Mouse (Mus musculus): ENCODE data around the gene Lhx2. TPM values are rescaled to one million over a fixed set of nuclear protein-coding genes. Genes with fewer than 3 reads are reported as not detected.
A peak's percentile ranks its signal among the peaks of the same experiment; 100 is the strongest.

Gene Lhx2
- total RNA-seq, 4 experiments from 2014 or later: 55.7 to 61.8 (median 58.4) TPM

DNA sequence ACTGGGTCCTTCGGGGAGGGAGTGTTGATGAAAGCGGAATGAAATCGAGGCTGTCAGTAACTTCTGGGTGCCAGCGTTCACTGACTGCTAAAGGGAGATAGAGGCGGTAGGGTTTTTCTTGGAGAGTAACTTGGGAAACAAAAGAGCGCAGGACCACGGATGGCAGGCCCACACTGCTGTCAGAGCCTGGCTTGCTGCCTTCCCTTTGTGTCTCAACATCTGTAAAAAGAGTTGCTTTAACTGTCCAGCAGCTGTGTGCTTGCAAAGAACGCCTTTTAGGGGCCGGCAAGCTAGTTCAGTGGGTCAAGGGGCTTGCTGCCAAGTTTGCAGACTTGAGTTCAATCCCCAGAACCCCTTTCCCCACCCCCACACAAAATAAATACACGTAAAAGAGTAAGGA, 20.1 kb downstream of the Lhx2 start:
- DNase-seq (ENCODE audit: low spot score in 2 of 2): no peak

- no peak for DNase-seq (ENCODE audit: low spot score in 2 of 2)
Measured at GRCm38 (mm10) chr2:38359811-38360210, 20.7 kb downstream of the Lhx2 start.

- DNase-seq (ENCODE audit: low spot score in 2 of 2): no peak
Measured at GRCm38 (mm10) chr2:38366222-38366621, 27.1 kb downstream of the Lhx2 start.

DNA sequence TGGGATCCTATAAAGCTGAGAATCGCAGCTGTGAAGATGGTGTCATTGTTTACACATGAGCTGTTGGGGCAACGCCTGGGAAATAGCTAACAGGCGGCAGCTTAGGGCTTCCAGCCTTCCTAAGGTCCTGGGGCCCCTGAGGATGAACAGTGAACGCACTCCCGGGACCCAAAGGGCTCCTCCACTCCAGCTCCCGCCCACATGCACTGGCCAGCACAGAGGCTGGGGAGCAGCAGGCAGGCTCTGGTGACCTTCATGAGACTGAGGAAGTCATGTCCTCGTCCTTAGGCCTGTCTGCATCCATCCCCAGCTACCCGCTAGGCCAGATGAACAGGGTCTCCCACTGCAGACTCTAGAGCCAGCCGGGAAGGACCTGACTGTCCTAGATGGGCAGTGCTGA, 27.9 kb downstream of the Lhx2 start:
- DNase-seq (ENCODE audit: low spot score in 2 of 2): no peak

DNA sequence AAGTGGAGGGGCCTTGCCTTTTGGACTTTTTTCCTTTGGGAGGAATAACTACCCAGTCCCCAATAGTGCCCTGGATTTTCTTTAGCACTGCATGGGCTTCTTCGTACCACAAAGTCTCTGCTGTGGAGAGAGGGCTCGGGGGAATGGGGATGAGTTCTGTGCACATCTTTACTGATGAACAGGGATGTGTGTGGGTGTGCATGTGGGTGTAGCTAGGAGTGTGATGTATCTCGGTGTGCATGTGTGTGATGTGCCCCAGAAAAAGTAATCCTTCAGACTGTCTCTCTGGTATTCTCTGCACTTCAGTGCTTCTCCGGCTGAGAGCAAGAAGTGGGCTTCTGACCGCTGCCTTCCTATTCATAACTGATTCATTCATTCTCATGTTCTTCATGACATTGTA, 28.8 kb downstream of the Lhx2 start:
- peak in 1 of 2 experiments; percentile 54 for DNase-seq (ENCODE audit: low spot score in 2 of 2)

DNA sequence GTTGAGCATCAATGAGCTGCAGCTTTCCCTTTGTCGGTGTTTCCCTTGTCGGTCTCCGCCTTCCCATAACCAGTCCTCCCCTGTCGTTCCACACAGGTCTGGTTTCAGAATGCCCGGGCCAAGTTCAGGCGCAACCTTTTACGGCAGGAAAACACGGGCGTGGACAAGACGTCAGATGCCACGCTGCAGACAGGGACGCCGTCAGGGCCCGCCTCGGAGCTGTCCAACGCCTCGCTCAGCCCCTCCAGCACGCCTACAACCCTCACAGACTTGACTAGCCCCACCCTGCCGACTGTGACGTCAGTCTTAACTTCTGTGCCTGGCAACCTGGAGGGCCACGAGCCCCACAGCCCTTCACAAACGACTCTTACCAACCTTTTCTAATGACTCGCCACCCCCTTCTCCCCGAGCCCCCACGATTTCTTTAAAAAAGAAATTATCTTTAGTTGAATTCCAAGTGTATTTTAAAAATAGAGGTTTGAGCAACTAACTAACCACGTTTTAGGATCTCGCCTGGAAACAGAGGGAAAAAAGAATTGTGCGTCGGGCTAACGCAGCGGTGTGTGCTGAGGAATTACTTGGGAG, 29.8 kb downstream of the Lhx2 start:
- DNase-seq (ENCODE audit: low spot score in 2 of 2): no peak

DNA sequence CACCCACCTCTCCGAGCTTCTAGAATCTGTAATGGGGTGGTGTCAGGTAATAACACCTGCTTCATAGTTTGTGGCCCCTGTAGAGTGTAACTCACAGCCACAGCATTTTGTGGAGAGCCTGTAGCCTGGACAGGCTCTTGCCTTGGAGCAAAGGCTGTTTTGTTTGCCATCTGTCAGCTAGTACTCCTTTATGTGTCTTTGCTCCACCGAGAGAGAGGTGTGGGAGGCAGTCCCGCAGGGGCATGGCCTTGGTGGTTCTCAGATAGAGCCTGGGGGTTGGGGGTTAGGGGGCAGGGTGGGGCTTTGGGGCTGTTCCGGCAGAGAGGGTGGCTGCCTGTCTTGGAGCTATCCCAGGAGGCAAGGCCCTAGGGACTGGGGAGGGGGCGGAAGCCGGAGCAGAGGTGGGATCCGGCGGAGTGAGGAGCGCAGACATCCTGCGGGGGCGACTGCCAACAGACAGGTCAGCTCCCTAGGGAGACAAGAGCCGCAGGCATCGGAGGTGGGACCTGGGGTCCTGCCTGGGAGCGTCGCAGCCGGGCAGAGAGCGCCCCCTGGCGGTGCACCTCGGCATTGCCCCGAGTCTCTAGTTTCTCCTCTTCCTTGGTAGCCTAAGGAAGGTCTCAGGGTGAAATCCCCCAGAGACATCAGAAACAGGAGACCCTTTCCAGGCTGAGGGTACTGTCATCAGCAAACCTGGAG, 36.7 kb downstream of the Lhx2 start:
- no peak for DNase-seq (ENCODE audit: low spot score in 2 of 2)

DNA sequence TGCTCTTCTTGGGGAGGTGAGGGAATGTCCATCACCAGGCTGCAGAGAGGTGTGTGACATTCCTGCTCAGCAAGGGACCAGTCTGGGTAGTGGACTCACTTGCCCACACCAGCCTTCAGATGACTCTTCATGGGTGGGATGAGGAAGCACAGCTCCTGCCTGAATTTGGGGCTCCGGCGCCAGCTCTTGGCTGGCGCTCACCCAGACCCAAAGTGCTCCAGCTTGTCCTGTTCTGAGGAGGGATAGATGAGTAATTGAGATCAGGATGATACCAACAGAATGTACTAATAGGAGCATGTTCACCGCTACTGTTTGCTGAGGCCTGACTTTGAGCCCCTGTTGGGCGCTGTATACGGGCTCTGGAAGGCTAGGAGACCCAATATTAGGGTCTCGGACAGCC, 38.2 kb downstream of the Lhx2 start:
- no peak for DNase-seq (ENCODE audit: low spot score in 2 of 2)

- DNase-seq (ENCODE audit: low spot score in 2 of 2): no peak
Measured at GRCm38 (mm10) chr2:38378346-38378745, 39.3 kb downstream of the Lhx2 start.

DNA sequence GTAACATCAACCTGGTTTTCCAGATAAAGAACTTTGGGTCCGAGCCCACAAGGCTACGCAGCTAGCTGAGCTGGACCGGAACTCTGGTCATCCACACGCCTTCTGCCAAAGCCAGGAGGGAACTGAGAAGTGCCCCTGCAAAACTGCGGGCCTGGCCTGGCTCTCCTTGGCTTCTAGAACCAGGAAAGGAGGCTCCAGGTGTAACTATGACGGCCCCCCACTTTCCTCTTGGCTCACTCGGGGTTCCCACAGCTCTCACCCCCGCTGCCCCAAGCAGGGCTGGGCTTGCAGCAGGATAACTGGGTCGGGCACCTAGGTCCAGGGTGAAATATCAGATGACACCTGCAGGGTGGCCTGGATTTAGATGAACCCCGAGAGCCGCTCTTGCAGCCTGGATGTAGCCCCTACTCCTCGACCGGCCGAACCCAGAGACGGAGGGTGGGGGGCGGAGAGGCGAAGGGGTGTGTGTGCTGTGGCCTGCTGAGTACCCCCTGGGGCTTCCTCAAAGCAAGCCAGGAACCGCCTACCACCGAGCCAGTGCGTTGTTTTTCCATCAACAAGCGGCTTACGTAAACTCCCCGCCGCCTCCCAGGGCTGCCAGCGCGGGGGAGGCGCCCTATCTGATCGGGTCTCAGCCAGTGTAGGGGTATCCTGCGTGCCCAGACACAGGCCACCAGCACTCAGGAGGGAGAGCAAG, 39.9 kb downstream of the Lhx2 start:
- no peak for DNase-seq (ENCODE audit: low spot score in 2 of 2)

DNA sequence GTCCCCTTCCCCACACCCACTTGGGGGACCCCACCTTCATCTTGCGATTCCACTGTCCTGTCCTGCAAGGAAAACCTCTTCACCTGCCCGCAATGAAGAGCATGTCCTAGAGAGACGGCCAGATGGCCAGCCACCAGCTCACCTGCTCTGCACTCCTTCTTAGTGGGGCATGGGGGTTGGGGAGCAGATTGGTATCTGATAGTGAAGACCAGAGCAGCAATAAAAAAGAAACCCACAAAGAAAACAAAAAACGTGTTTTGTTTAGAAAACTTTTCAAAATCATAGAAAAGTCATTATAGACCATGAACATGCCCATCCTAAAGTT, 40.4 kb downstream of the Lhx2 start:
- DNase-seq (ENCODE audit: low spot score in 2 of 2): no peak

- no peak for DNase-seq (ENCODE audit: low spot score in 2 of 2)
Measured at GRCm38 (mm10) chr2:38380136-38381083, 41.3 kb downstream of the Lhx2 start.

DNA sequence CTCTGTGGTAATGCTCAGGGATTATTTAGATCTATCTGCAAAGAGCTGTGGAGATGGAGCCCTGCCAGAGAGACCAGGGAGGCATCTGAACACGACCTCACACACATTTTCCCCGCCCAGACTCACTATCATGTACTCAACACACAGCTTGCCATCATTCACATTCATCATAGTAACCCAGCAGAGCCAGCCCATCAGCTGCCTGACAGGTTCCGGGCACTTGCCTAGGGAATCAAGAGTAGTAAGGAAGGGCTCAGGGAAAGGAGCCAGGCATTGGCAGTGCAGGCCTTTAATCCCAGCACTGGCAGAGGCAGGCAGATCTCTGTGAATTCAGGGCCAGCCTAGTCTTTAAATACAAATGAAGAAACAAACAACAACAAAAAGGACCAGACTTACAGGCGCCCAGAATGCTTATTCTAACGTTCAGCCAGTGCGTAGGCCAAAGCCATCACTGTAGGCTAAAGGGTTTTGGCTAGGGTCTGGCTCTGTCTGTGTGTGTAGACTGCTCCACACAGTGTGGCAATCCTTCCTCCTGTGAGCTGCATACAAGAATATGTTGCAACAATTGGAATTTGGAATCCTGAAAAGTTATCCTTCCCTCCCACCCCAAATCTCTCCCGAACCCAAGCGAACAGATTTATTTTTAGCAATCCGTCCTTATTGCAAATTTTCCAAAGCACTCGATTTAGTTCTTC, 48.6 kb downstream of the Lhx2 start:
- DNase-seq (ENCODE audit: low spot score in 2 of 2): no peak

DNA sequence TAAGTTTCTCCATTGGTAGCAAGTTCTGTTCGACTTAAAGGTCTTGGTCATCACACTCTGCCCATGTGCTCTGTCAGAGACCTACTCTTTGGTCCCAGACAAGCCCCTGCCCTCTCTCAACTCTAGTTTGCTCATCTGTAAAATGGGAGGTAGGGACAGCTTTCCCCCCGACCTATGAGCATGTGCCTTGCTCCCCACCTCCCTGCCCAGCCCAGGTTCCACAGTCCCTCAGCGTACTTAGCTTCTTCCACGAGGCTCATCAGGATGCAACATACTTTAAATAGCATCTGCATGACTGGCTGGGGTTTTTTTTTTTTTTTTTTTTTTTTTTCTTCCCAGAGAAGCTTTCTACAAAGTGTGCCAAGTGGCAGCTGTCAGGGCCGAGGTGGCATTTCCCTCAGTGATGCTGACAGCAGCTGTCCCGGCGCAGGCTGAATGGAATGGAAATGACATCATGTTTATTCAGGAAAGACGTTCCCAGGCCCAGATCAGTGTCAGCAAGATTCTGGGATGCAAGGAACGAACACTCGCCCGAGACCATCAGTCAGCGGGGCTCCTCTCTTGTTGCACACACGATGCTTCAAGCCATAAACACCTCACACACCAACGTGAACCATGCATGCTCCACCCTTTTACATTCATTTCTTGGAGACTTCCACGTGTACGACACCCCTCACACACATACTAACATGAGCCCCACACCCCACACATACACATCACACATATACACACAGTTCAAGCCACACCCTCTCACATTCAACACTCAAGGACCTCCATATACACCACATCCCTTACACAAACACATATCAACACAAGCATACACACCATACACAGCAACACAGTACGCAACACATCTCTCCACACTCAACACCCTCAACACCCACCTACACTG, 56.1 kb downstream of the Lhx2 start:
- DNase-seq (ENCODE audit: low spot score in 2 of 2): peak in 1 of 2 experiments; percentile 58

- DNase-seq (ENCODE audit: low spot score in 2 of 2): no peak
Measured at GRCm38 (mm10) chr2:38395869-38396236, 56.8 kb downstream of the Lhx2 start.

DNA sequence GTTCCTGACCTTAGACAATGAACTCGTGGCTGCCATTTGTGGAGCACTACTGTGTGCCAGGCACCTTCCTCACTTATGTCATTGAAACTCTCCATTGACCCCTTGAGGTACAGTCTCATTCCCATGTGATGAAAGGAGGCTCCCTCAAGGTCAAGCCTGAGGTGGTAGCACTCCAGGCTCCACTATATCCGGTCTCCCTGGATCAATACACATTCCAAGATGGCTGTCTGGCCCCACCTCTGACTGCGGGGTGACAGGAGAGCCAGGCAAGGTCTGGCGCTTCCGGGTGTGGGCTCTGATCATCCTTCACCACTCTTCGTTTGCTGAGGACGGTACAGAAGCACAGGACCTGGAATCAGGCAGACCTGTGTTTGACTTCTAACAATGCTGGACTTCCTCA, 58.2 kb downstream of the Lhx2 start:
- DNase-seq (ENCODE audit: low spot score in 2 of 2): no peak

DNA sequence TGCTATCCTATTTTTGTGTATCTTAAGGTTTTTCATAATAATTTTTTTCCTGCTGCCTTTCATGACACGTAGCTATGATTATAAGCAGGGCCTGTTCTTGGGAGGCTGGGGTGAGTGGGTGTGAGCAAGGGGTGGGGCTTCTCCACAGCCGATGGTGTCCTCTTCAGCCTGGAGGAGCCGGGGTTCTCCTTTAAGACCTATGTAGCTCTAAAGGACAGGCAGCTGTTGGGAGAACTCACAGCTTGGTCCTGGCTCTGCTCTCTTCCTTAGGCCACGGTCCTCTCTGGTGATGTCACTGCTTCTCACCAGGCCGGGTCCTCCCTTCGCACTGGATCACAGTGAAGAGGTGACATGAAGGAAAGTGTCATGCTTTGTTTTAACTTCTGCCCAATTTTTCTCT, 58.8 kb downstream of the Lhx2 start:
- no peak for DNase-seq (ENCODE audit: low spot score in 2 of 2)

DNA sequence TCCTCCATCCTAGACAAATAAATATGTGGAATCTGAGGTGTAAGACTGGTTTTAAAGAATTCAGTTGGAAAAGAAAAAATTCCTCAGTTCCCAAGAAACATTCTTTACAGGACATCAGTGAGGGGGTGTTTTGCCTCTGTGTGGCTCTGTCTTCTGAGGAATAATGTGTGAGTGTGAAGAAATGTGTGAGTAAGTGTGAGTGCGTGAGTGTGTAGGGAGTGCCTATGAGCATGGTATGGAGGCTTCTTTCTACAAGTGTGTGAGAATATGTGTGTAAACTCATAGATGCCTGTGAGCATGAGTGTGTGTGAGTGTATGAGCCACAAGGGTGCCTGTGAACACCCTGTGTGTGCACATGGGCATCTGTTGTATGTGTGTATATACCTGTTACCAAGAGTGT, 63.5 kb downstream of the Lhx2 start:
- peak in 1 of 2 experiments; percentile 44 for DNase-seq (ENCODE audit: low spot score in 2 of 2)

GRCm38 (mm10) chr2:38403231-38403630, 64.2 kb downstream of the Lhx2 start:
- peak; percentile 43 to 86 for DNase-seq (ENCODE audit: low spot score in 2 of 2)

DNA sequence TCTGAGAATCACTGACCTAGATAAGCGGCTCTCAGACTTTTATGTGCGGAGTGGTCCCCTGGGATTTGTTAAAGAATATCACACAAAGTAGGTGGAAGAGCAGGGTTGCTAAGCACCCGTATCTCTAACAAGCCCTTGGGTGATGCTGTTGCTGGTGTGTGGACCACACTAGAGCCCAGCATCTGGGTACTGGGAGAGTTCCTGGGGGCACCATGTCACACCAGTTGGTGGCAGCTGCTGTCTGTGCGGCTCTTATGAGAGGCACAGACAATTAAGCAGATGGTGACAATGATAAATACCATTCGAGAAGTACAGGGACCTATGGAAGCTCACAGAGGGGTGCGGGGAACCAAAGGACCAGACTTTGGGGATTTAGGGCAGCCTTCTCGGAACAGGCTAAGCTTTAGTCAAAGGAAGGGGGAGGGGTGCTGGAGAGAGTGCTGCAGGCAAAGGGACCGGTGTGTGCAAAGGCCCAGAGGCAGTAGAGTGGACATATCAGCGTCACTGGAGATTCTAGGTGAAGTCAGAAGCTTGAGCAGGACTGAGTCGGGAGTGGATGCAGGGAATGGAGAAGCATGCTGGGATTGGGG, 65.0 kb downstream of the Lhx2 start:
- DNase-seq (ENCODE audit: low spot score in 2 of 2): no peak

All from left cerebral cortex, adult 8-10 months (tissue).